Mouse (Mus musculus): ENCODE data around the gene Zfp445.
"Not testable (repeated sequence)": the region's sequence is repeated elsewhere in the genome, so short reads cannot be mapped to it uniquely, and the experiment has no call there.

Zfp445 gene

DNA sequence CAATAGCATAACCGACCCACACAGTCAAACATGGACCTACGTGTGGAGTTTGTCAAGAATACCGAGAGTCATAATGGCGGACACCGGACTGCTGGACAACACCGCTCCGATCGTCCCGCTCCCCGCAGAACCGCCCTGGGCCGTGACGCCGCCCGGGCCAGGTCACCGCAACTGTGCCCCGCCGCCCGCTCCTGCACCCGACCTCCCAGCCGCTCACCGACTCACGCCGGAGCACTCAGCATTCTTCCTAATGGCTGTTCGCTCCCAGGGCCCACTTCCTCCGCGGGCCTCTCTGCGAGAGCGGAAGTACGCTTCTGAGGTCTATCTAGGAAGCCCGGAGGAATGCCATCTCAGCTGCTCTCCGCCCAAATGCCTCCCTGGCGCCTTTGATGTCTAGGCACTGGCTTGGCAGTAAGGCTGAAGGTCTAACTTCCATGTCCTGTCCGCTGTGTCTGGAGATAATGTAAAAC, at the start of gene Zfp445:
Zfp445 (minus strand) TSS at position 310 of the 470 bp plus-strand sequence.
- DNase-seq (ENCODE audit: low spot score): peak; percentile 62

DNA sequence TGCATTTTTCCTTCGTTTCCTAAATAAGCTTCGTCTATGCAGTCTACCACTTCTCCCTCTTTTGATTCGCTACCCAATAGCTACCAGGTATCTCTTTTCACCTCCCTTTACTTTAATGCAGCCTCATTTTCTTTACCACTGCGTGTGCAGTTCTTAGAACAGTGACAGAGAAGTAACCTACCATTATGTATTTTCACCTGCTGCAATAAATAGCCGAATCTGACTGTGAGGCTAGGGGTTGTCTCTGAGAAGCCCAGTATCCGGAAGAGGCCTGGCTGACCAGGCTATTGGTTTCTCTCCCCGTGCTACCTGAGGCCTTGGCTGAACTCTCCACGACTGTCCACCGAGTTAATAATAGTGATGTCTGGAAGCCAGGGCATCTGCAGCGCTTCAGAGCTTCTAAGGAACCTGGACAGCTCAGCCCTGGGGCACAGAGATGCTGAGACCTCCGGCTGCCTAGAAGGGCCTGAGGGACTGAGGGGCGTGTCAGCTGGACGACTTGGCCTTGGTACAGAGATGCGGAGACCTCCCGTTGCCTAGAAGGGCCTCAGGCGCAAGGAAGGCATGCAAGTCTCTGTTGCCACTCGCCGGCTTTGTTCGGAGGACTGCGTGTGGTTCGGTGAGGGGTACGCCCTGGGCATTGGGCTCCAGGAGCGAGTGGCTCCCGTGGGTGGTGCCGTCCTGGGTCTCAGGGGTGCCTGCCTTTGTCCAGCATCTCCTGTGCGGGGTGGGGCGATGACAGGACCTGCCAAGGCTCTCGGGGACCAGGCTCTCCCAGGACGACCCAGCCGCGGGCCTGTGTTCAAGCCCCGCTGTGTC, 37.1 kb upstream of the Zfp445 start:
- peak; percentile 44 for DNase-seq (ENCODE audit: low spot score)

DNA sequence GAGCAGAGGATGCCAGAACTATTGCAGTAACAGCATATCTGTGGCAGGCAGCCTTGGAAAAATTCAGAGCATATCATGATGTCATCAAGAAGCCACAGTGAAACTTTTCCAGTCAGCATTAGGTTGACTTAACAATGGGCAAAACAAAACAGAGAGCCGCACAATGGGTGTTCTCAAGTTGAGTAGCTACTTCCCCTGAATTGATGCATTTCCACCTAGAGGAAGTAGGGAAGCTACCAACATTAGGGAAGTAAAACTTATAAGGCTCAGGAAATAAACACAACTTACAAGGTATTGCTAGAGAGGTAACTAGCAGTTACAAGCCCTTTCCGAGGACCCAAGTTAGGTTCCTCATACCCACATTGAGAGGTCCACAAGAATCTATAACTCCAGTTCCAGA, 35.2 kb upstream of the Zfp445 start:
- no peak for DNase-seq (ENCODE audit: low spot score)

DNA sequence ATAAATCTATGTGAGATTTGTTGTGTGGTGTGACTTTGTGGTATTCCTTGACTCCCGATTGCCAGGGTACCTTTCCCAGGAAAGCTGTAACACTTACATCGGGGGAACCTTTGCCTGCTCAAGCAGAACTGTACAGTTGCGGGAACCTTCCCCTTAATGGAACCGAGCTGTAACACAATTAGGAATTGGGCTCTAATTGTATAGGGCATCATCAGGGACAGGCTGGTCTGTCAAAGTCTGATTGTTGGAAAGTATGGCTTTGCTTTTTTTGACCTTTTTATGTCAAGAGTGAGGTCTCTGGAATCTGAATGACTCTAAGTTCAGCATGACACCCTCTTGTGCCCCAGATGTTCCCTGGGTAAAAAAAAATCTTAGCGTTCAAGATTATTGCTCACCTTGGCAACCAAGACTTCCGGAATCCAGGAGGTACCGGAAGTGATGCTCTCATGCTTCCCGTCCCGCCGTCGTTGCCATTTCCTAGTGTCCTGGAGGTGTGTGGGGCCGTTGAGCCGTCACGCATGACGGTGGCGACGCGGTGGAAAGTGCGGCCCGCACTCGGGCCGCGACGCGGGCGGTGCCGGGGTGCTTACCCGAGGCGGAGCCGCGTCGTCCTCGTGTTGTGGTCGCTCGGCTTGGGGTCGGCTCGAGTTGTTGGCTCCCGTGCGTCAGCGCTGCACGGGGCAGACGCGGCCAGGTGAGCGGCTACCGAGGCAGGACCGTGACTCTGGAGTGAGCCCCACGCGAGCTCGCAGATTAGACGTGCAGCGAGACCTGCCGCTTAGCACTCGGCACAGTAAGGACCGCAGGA, 20.8 kb upstream of the Zfp445 start:
- peak; percentile 51 for DNase-seq (ENCODE audit: low spot score)

DNA sequence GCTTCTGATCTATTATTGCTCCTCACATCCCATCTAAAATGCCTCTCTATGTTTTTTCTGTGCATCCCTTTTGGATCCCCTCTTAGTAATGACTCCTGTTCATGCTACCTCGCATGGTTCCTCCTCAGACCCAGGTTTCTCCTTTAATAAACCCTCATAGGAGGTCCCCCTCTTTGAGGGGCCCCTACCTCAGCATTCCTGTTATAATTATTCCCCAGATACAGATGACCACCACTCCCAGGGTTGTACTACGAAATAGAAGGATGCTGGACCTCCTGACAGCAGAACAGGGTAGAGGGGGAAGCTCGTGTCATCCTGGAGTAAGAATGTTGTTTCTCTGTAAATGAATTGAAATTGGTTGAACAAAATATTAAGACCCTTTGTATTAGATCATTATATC, 19.6 kb upstream of the Zfp445 start, which contains the start of gene Zkscan7:
Zkscan7 (plus strand) TSS at position 301 of the 400 bp plus-strand sequence.
- no peak for DNase-seq (ENCODE audit: low spot score)

DNA sequence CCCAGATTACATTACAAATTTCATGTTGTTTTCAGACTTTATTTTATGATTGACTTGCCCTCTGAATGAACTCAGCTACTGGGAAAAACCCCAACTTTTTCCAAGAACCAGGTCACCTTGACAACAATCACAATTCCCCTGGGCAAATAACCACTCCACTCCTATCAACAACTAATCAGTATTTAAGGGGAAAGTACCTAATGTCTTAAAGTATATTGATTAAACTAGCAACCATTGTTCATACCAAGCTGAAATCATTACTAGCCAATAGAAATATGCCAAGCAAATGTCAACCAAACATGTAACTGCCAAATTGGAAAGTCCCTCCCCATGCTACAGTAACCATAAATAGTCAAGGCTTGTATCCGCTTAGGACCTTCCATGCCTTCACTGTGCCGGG, 9.3 kb upstream of the Zfp445 start:
- no peak for DNase-seq (ENCODE audit: low spot score)

DNA sequence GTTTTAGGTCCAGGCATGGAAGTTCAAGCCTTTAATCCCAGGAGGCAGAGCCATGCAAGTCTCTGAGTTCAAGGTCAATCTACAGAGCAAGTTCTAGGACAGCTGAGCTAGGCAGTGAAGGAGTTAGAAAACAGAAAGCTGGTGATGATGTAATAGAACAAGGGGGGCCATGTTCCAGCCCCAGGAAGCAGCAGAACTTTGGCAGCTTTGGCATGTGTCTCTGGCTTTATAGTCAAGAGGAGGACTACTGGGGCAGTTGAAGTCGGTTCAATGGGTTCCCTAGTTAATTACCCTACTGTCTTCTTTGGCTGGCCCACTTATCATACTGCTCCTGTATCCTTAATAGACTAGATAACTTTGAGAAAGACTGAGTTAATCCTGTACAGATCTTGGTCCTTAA, 8.8 kb upstream of the Zfp445 start:
- no peak for DNase-seq (ENCODE audit: low spot score)

DNA sequence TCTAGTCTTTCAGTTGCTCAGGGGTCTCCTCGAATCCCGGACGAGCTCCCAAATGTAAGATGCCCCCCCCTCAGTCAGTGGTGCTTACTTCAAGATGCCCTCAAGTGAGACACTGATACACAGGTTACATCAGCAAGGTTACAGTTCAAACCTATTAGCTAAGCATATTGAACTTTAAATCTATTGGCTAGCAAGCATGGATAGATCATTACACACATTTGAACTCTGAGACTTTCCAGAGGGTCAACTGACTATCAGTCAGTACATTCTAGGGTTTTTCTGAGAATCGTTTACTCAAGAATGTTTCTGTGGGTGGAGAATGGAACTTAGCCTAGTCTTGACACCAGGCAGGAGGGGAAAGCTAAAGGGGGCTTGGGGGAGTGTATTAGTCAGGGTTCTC, 6.8 kb upstream of the Zfp445 start:
- DNase-seq (ENCODE audit: low spot score): no peak

DNA sequence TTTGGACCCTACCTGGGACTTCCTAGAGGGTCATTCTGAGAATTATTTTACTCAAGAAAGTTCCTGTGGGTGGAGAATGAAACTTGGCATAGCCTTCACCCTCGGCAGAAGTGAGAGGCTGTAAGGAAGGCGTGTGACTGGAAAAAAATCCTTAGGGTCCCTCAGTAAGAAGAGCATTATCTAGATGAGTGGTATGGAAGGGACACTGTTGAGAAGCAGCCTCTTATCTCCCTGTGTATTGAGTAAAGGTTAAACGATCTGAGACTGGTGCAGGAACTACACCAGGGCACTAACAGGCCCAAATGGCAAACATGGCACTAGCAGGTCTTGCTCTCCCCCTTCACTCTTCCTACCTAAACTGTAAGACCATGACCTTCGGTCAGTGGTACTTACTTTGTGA, 386 bp upstream of the Zfp445 start:
- DNase-seq (ENCODE audit: low spot score): no peak

DNA sequence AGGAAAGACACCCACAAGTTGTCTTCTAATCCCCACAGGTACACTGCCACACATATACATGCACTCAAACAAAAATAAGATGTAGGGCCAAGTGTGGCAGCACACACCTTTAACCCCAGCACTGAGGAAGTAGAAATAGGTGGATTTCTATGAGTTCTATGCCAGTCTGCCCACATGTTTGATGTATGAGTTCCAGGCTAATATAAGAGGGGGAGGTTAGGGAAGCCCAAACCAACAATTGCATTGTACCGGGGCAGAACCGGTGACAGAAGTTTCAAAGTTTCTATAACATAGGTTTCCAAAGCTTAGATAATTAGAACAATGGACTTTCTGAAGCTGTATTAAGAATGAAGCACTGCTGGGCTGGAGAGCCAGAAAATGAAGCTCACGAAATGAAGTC, 958 bp downstream of the Zfp445 start:
- DNase-seq (ENCODE audit: low spot score): no peak

DNA sequence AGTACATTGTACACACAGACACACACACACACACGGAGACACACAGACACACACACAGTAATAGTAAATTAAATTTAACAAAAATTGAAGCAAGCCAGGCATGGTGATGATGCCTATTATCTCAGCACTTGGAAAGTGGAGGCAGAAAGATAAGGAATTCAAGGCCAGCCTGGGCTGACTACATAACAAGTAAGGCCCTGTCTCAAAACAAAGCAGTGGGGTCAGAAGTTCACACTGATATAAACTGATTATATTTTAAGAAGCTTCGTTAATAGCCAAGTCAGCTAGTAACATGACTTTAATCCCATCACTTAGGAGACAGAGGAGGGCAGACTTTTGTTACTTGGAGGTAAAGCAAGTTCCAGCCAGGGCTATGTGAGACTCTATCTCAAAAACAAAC, 2.1 kb downstream of the Zfp445 start:
- no peak for DNase-seq (ENCODE audit: low spot score)

DNA sequence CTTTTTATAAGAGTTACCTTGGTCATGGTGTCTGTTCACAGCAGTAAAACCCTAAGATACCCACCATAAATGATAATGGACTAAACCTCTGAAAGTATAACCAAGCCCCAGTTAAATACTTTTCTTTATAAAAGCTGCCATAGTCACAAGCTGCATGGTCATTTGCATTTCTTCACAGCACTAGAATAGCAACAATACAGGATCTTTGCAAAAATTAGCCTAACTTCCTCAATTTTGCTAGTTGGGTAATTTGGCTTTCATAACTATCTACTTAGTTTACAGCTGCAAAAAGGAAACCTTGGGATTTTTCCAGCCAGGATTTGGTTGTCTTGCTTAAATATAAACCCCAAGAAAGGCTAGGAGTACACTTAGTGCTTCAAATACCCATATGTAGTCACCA, 5.1 kb downstream of the Zfp445 start:
- DNase-seq (ENCODE audit: low spot score): no peak

DNA sequence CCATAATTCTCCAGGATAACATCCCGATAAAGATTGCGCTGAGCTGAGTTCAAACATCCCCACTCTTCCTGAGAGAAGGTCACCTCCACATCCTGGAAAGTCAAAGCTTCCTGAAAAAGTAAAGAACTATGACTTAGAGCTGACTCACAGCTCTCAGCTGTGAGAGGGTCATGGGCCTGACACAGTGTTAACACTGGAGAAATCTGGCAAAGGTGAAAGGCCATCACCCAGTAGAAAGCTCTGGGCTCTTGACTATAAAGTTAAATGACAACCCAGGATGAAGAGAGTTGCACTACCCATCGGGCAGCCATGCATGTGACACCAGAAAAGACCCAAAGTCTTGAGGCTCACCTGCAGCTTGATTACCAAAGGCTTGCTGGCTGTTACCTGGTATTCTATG, 9.1 kb downstream of the Zfp445 start:
- DNase-seq (ENCODE audit: low spot score): no peak

DNA sequence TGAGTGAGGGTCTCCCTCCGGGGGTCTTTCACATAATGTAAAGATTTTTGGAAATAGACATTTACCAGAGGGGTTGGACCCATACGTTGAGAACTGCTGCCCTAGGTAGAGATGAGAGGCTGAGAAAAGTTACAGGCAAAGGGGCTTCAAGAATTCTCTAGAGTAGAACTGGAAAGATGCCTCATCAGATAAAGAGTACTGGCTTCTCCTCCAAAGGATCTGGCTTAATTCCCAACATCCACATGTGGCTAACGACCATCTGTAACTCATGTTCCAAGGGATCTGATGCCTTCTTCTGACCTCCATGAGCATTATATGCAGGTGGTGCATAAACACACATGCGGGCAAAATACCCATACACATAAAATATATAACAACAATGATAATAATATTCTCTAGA, 10.2 kb downstream of the Zfp445 start:
- no peak for DNase-seq (ENCODE audit: low spot score)

DNA sequence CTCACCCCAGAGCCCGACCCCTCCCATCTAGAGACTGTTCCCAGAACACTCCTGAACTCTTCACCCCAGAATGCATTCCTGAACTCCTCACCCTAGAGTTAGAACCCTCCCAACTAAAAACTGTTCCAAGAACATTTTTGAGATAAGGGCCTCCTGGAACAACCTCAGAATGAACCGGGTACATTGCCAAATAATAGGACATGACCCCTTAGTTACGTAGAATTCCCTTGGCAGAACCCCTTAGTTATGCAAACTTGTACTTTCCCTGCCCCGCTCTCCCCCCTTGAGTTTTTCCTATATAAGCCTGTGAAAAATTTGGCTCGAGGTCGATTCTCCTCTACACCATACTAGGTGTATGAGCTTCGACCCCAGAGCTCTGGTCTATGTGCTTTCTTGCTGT, 10.7 kb downstream of the Zfp445 start:
- DNase-seq (ENCODE audit: low spot score): not testable (repeated sequence)

DNA sequence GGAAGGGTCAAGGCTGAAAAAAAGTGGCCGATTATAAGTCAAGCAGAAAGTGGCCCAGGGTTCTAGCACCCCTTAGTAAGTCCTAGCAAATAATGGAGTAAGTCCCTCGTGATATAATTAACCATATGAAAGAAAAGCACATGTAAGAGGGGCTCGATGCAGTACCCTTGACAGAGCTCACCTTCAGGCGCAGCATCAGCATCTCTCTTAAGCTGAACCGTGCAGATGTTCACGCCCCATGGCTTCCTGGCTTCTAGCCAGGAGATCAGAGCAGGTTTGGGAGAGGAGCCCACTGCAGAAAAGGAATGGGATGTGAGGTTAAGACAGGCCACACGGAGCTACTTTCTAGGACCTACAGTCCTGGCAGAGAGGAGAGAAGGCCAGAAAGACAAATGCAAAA, 11.3 kb downstream of the Zfp445 start:
- DNase-seq (ENCODE audit: low spot score): no peak

DNA sequence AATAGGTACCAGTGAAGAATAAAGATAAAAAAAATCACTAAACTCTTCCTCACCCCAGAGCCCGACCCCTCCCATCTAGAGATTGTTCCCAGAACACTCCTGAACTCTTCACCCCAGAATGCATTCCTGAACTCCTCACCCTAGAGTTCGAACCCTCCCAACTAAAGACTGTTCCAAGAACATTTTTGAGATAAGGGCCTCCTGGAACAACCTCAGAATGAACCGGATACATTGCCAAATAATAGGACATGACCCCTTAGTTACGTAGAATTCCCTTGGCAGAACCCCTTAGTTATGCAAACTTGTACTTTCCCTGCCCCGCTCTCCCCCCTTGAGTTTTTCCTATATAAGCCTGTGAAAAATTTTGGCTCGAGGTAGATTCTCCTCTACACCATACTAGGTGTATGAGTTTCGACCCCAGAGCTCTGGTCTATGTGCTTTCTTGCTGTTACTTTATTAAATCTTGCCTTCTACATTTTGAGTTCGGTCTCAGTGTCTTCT, 17.9 kb downstream of the Zfp445 start:
- DNase-seq (ENCODE audit: low spot score): not testable (repeated sequence)

DNA sequence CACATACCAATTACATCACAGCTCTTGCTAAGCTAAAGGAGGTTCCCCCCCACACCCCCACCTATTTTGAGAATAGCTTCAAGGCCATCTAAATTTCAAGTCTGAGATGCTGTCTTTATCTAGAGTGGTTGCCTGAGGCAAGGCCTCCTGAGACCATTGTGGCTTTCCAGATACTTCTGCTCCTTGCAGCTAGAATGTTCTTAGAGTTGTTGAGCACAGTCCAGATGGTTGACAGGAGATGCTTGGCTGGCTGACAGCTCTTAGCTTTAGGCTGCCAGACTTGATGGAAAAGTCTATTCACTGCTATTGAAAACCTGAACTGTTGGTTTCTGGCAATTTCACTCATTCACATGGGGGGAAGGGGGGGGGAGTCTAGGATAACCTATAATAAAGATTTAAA, 19.6 kb downstream of the Zfp445 start:
- no peak for DNase-seq (ENCODE audit: low spot score)

DNA sequence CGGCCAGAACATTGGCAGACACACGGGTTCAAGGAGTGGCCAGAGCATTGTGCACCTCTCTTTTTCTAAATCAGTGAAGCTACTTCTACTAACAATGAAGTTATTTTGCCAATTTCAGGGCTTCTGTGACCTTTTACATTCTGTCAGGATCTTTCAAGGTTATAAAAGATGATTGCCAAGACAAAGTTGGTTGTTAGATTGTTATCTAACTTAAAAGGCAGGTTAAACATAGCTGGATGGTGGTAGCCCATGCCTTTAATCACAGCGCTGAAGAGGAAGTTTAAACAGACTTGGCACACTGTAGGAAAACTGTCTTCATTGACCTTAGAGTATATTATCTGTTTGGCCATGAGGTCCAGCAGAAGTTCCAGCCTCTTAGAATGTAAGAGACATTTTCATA, 20.2 kb downstream of the Zfp445 start:
- no peak for DNase-seq (ENCODE audit: low spot score)

DNA sequence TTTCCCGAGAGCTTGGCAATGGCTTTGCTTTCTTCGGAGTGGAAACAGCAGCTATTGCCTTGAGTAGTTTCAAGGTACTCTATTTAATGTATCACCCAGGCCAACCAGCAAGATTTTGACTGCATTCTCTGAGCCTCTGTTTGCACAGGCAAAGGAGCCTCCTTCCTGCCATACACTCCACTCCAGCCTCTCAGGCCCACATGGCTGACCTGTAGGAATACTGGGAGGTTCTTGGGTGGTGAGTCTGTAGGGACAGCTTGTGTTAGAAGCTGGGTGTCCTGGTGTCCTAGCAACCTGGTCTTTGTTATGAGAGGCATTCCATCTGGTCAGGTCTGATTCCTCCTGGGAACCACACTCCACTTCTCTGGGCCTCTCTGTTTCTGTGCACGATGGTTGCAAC, 22.0 kb downstream of the Zfp445 start, which contains the start of gene Gm35549:
Gm35549 (minus strand) TSS at position 276 of the 400 bp plus-strand sequence.
- DNase-seq (ENCODE audit: low spot score): no peak

DNA sequence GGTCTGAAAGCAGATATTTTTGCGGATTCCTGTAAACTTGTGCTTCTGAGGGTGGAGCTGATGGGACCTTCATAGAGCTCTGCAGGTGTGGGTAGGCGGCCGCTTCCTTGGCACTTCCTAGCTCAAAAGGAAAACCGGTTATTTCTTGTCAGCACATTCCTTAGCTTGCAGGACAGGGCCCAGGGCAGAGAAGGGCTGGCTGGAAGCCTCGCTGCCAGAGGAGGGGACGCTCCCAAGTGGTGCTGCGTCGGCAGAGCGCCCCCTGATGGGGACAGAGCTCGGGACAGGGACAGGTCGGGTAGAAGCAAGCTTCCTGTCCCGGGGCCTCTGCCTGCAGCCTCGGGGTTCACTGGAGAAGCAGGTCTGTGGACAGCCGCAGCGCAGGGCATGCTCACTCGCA, 28.1 kb downstream of the Zfp445 start:
- DNase-seq (ENCODE audit: low spot score): peak; percentile 43

DNA sequence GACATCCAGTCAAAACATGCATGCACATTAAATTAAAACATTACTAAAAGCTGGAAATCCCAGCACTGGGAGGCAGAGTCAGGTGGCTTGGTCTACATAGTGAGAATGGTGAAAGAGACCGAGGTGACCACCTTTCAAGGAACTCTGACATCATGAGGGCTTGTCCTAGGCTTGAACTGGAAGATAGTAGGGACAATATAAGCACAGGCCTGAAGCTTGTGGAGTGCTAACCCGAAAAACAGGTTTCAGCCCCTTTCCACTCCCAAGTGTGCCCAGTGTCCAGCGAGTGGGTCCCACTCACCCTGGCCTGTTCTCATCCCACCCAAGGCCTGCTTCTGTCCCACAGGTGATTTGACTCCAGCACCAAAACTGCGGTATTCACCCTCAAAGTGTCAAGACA, 28.6 kb downstream of the Zfp445 start:
- DNase-seq (ENCODE audit: low spot score): no peak

DNA sequence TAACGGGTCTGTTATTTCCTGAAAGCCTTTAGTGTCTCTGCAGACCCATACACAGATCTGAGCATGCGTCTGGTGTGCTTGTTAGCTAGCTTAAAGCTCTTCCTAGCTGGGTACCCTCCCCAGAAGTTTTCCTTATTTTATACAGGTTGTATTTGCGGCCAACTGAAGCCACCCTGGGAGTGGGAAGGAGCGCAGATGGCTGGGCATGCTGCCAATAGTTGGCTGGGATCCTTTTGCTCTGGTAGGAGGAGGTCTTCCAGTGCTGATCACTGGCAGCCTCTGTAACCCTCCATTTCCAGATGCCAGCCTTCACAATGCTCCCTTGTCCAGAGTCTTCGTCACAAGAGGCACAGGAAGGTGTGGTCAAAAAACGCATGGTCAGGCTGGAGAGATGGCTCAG, 29.0 kb downstream of the Zfp445 start:
- DNase-seq (ENCODE audit: low spot score): peak; percentile 22

Data from ovary, postnatal 14 days (tissue).